Mouse (Mus musculus): ENCODE data around the gene Skida1. TPM values are rescaled to one million over a fixed set of nuclear protein-coding genes. Genes with fewer than 3 reads are reported as not detected.
A peak's percentile ranks its signal among the peaks of the same experiment; 100 is the strongest.

Gene Skida1
- polyA plus RNA-seq, 1 experiment from 2014 or later, result 3.0 TPM

GRCm38 (mm10) chr2:18041199-18041885, 7.5 kb downstream of the Skida1 start:
- H3K9ac ChIP-seq (replicated peaks; ENCODE audit: low read depth), result no peak overlapping the region
- TF ChIP-seq CTCF (IDR thresholded peaks at IDR 0.05), result no peak
- TF ChIP-seq EP300 (IDR thresholded peaks at IDR 0.05), result no peak
- H3K27me3 ChIP-seq (replicated peaks; ENCODE audit: insufficient read depth, low read length), result no peaks in the 10 kb centered on the region
- DNase-seq (ENCODE audit: low spot score), result no peak
- peaks cover 28% of the 10 kb centered on the region; the same call in 1 of the 2 replicates for H3K4me1 ChIP-seq (ENCODE audit: insufficient read depth, low read depth, low read length)
- peak overlapping the region; percentile 38; the same call in 1 of the 2 replicates for H3K27ac ChIP-seq (ENCODE audit: low read length)
- H3K36me3 ChIP-seq (ENCODE audit: insufficient read depth, low read length), result no peaks in the 10 kb centered on the region
- peak; percentile 50 for ATAC-seq
- 47% methylated on average over 14 of the region's 14 CpGs for WGBS
- H3K4me2 ChIP-seq (replicated peaks; ENCODE audit: low read depth, low read length), result no peak overlapping the region; the same call in 1 of the 2 replicates
- H3K9me3 ChIP-seq (ENCODE audit: low read length), result no peaks in the 10 kb centered on the region
- H3K4me3 ChIP-seq (ENCODE audit: low read depth, low read length), result no peak overlapping the region

GRCm38 (mm10) chr2:18040347-18041160, 8.3 kb downstream of the Skida1 start:
- TF ChIP-seq CTCF (IDR thresholded peaks at IDR 0.05), result no peak
- no peak for TF ChIP-seq EP300 (IDR thresholded peaks at IDR 0.05)
- no peak overlapping the region for H3K27ac ChIP-seq (ENCODE audit: low read length)
- 76% methylated on average over 27 of the region's 27 CpGs for WGBS
- H3K9me3 ChIP-seq (ENCODE audit: low read length), result no peaks in the 10 kb centered on the region
- H3K9ac ChIP-seq (replicated peaks; ENCODE audit: low read depth), result no peak overlapping the region
- peaks cover 20% of the 10 kb centered on the region; the same call in 1 of the 2 replicates for H3K4me1 ChIP-seq (ENCODE audit: insufficient read depth, low read depth, low read length)
- no peak overlapping the region for H3K4me2 ChIP-seq (replicated peaks; ENCODE audit: low read depth, low read length)
- H3K36me3 ChIP-seq (ENCODE audit: insufficient read depth, low read length), result no peaks in the 10 kb centered on the region
- H3K4me3 ChIP-seq (ENCODE audit: low read depth, low read length), result no peak overlapping the region
- DNase-seq (ENCODE audit: low spot score), result no peak
- no peaks in the 10 kb centered on the region for H3K27me3 ChIP-seq (replicated peaks; ENCODE audit: insufficient read depth, low read length)
- ATAC-seq, result no peak

GRCm38 (mm10) chr2:18039566-18040290, 9.1 kb downstream of the Skida1 start:
- 27% methylated on average over 35 of the region's 46 CpGs for WGBS
- no peaks in the 10 kb centered on the region for H3K36me3 ChIP-seq (ENCODE audit: insufficient read depth, low read length)
- H3K9ac ChIP-seq (replicated peaks; ENCODE audit: low read depth), result peak overlapping the region; percentile 51
- peak; percentile 46 for ATAC-seq
- H3K4me3 ChIP-seq (ENCODE audit: low read depth, low read length), result peak overlapping the region; percentile 28
- TF ChIP-seq EP300 (IDR thresholded peaks at IDR 0.05) (no peak), CTCF (IDR thresholded peaks at IDR 0.05) (no peak)
- H3K4me2 ChIP-seq (replicated peaks; ENCODE audit: low read depth, low read length), result peak overlapping the region; percentile 64
- H3K9me3 ChIP-seq (ENCODE audit: low read length), result no peaks in the 10 kb centered on the region
- no peaks in the 10 kb centered on the region for H3K27me3 ChIP-seq (replicated peaks; ENCODE audit: insufficient read depth, low read length)
- no peak overlapping the region for H3K27ac ChIP-seq (ENCODE audit: low read length)
- DNase-seq (ENCODE audit: low spot score), result peak; percentile 17
- peaks cover 19% of the 10 kb centered on the region; the same call in 1 of the 2 replicates for H3K4me1 ChIP-seq (ENCODE audit: insufficient read depth, low read depth, low read length)

GRCm38 (mm10) chr2:18038895-18039371, 9.9 kb downstream of the Skida1 start:
- no peak overlapping the region for H3K4me3 ChIP-seq (ENCODE audit: low read depth, low read length)
- ATAC-seq (no peak), DNase-seq (ENCODE audit: low spot score) (peak; percentile 4)
- H3K9ac ChIP-seq (replicated peaks; ENCODE audit: low read depth), result no peak overlapping the region
- TF ChIP-seq EP300 (IDR thresholded peaks at IDR 0.05), result no peak
- no peak for TF ChIP-seq CTCF (IDR thresholded peaks at IDR 0.05)
- H3K9me3 ChIP-seq (ENCODE audit: low read length), result no peaks in the 10 kb centered on the region
- H3K4me2 ChIP-seq (replicated peaks; ENCODE audit: low read depth, low read length), result no peak overlapping the region
- no peaks in the 10 kb centered on the region for H3K36me3 ChIP-seq (ENCODE audit: insufficient read depth, low read length)
- H3K27me3 ChIP-seq (replicated peaks; ENCODE audit: insufficient read depth, low read length), result no peaks in the 10 kb centered on the region
- 77% methylated on average over 10 of the region's 10 CpGs for WGBS
- peaks cover 19% of the 10 kb centered on the region; the same call in 1 of the 2 replicates for H3K4me1 ChIP-seq (ENCODE audit: insufficient read depth, low read depth, low read length)
- H3K27ac ChIP-seq (ENCODE audit: low read length), result no peak overlapping the region

- H3K36me3 ChIP-seq (ENCODE audit: insufficient read depth, low read length), result no peaks in the 10 kb centered on the region
- no peak for TF ChIP-seq CTCF (IDR thresholded peaks at IDR 0.05)
- no peak for TF ChIP-seq EP300 (IDR thresholded peaks at IDR 0.05)
- no peak for ATAC-seq
- H3K9me3 ChIP-seq (ENCODE audit: low read length), result no peaks in the 10 kb centered on the region
- no peak overlapping the region for H3K27ac ChIP-seq (ENCODE audit: low read length)
- H3K4me1 ChIP-seq (ENCODE audit: insufficient read depth, low read depth, low read length), result peaks cover 19% of the 10 kb centered on the region; the same call in 1 of the 2 replicates
- H3K4me3 ChIP-seq (ENCODE audit: low read depth, low read length), result no peak overlapping the region
- no peak overlapping the region for H3K9ac ChIP-seq (replicated peaks; ENCODE audit: low read depth)
- 70% methylated on average over 3 of the region's 3 CpGs for WGBS
- DNase-seq (ENCODE audit: low spot score), result peak; percentile 4
- no peaks in the 10 kb centered on the region for H3K27me3 ChIP-seq (replicated peaks; ENCODE audit: insufficient read depth, low read length)
- H3K4me2 ChIP-seq (replicated peaks; ENCODE audit: low read depth, low read length), result no peak overlapping the region
Observed at GRCm38 (mm10) chr2:18038141-18038752, 10.6 kb downstream of the Skida1 start.
